Mouse (Mus musculus): ENCODE results near the gene Vmn1r219.

GRCm38 (mm10) chr13:23138880-23139279 is 20.2 kb upstream of the Vmn1r219 start:
- TF ChIP-seq CTCF (IDR thresholded peaks at IDR 0.05; ENCODE audit: extremely low read depth, insufficient read depth, low read length) = no peak
- TF ChIP-seq POLR2A (IDR thresholded peaks at IDR 0.05; ENCODE audit: extremely low read depth, insufficient read depth, low read length) = no peak

All from cortical plate, adult 2 months (tissue).